Mouse (Mus musculus) lung, embryonic 14.5 days (tissue): ENCODE measurements around the gene Fgfrl1. TPM values are rescaled to one million over a fixed set of nuclear protein-coding genes. Genes with fewer than 3 reads are reported as not detected.

Source experiments
- ATAC-seq: fragments of 200-750 bp; cut with Nextera tagmentation; 2 replicates; pipeline ENCODE4 v1.8.0; 2017; ENCODE audit warnings: mild to moderate bottlenecking, moderate TSS enrichment, moderate library complexity; ENCODE audit not compliant: insufficient read depth
- DNase-seq: peaks from one replicate; pipeline ENCODE4 v3.0.0-alpha.2; 2015
- H3K27ac ChIP-seq: fragments of 300-500 bp; sonication (generic); 2 replicates; pipeline ENCODE4 v1.5.1; 2014; ENCODE audit warnings: low read depth, mild to moderate bottlenecking, moderate library complexity
- H3K27me3 ChIP-seq: fragments of 300-500 bp; sonication (generic); 2 replicates; pipeline ENCODE4 v1.6.1; 2014; ENCODE audit warnings: low read length, control low read depth; ENCODE audit not compliant: insufficient read depth
- H3K36me3 ChIP-seq: fragments of 300-500 bp; sonication (generic); 2 replicates; pipeline ENCODE4 v1.6.1; 2014; ENCODE audit warnings: control low read depth; ENCODE audit not compliant: insufficient read depth
- H3K4me1 ChIP-seq: fragments of 300-500 bp; sonication (generic); 2 replicates; pipeline ENCODE4 v1.6.1; 2014; ENCODE audit warnings: antibody characterized with exemption, control low read depth; ENCODE audit not compliant: insufficient read depth
- H3K4me2 ChIP-seq: fragments of 300-500 bp; sonication (generic); 2 replicates; pipeline ENCODE4 v1.6.1; 2014; ENCODE audit warnings: mild to moderate bottlenecking
- H3K4me3 ChIP-seq: fragments of 300-500 bp; sonication (generic); 2 replicates; pipeline ENCODE4 v1.5.1; 2014; ENCODE audit warnings: low read depth, low read length
- H3K9ac ChIP-seq: fragments of 300-500 bp; sonication (generic); 2 replicates; pipeline ENCODE4 v1.6.1; 2014
- H3K9me3 ChIP-seq: fragments of 300-500 bp; sonication (generic); 2 replicates; pipeline ENCODE4 v1.6.1; 2016; ENCODE audit warnings: low read depth, low read length, control low read depth
- CTCF ChIP-seq: IDR thresholded peaks from 2 replicates; pipeline ENCODE4 v1.5.1; 2016; ENCODE audit warnings: antibody characterized with exemption, low read depth
- WGBS: fragments of 180-500 bp; shearing (Covaris S2); extraction: QIAGEN DNeasy Blood & Tissue Kit; methylation state at CpG from one replicate; pipeline ENCODE4 v1.1.7; 2014; 5-methylcytosine and 5-hydroxymethylcytosine counted together
- polyA plus RNA-seq: library from polyadenylated mRNA; unstranded; fragments of >200 nt; fragmentation: Nextera tagmentation; extraction: Ambion mirVana; gene quantifications from 2 replicates; pipeline ENCODE4 v1.2.1, GENCODE M21; 2014

Gene Fgfrl1
- polyA plus RNA-seq, 1 experiment from 2014 or later = 47.5 TPM

DNA sequence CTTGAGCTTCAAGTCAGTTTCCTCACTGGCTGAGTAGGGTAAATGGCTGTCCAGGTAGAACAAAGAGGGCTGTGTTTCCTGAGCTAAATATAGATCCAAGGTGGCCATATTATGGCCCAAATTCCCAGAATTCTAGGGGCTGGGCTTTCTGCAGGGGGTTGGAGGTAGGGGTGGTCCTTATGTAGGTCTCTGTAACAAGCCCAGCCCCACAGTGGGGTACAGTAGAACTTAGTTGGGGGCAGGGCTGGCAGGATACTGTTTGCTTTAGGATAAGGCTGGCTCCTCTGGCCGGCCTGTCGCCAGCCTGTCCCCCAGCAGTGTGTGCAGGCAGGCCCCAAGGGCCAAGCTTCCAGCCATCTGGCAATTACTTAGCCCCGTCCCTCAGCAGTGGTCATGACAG lies 8.2 kb downstream of the Fgfrl1 start:
- Histone ChIP-seq H3K27me3 (no peaks in the 10 kb centered on the region), H3K9ac (no peak overlapping the region), H3K36me3 (peaks cover 18% of the 10 kb centered on the region; the same call in 1 of the 2 replicates), H3K27ac (peak overlapping the region; percentile 85), H3K4me2 (peak overlapping the region; percentile 30), H3K4me3 (no peak overlapping the region), H3K9me3 (no peaks in the 10 kb centered on the region), H3K4me1 (peaks cover 14% of the 10 kb centered on the region)
- no peak for TF ChIP-seq CTCF
- WGBS = 19% methylated on average over 3 of the region's 3 CpGs
- DNase-seq (peak; percentile 59), ATAC-seq (peak; percentile 69)

- TF ChIP-seq CTCF = no peak
- Histone ChIP-seq H3K4me1 (peaks cover 10% of the 10 kb centered on the region), H3K9me3 (no peaks in the 10 kb centered on the region), H3K9ac (no peak overlapping the region), H3K36me3 (peaks cover 27% of the 10 kb centered on the region), H3K27me3 (no peaks in the 10 kb centered on the region), H3K4me3 (no peak overlapping the region), H3K27ac (peak overlapping the region; percentile 85), H3K4me2 (no peak overlapping the region)
- no peak for DNase-seq
- ATAC-seq = no peak
- 75% methylated on average over 10 of the region's 10 CpGs for WGBS
Measured at GRCm38 (mm10) chr5:108701341-108702021, 9.3 kb downstream of the Fgfrl1 start.

DNA sequence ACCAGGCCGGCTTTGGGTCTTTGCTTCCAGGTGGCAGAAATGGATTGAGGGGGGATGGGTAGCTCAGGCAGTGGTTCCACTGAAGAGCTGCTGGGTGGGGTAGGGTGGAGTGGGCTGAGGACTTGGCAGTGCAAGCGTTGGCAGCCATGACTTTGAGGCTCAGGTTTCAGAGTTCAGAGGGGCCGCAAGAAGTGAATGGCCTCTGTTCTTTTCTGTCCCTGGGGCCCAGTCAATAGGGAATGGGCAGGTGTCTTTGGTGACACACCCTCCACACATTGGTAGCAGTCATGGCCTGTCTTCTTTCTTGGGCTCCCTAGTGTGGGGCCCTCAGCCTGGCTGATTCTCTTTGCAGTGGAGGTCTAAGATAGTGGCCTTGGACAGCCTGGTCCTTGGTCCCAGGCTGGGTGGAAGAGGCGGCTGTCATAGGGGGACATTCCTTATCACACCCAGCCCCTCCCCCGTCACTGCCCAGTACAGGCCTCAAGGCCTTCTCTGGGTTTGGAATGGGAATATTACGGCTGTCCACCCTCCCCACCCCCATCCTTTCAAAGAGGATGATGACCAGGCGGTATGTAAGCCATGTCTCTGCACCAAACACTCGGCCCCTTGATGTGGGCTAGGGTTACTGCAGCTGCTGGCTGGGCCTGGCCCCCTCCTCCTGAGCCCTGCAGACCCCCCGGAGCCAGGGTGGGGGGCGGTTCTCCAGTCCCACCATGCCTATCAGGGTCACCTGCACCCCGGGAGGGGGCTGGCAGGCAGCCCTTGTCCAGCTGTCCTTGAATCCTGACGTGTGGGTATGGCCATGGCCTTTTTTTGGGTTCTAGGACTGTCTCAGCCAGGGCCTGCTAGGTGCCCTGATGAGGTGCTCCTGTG lies 11.8 kb downstream of the Fgfrl1 start:
- H3K27me3 ChIP-seq = no peaks in the 10 kb centered on the region
- no peak for TF ChIP-seq CTCF
- H3K9me3 ChIP-seq = no peaks in the 10 kb centered on the region
- H3K4me3 ChIP-seq = no peak overlapping the region
- peaks cover 38% of the 10 kb centered on the region for H3K36me3 ChIP-seq
- peaks cover 5% of the 10 kb centered on the region; the same call in 1 of the 2 replicates for H3K4me1 ChIP-seq
- whole genome bisulfite sequencing = 67% methylated on average over 12 of the region's 12 CpGs
- H3K9ac ChIP-seq = no peak overlapping the region; the same call in 1 of the 2 replicates
- no peak overlapping the region for H3K4me2 ChIP-seq
- ATAC-seq (peak; percentile 21), DNase-seq (peak; percentile 40)
- H3K27ac ChIP-seq = no peak overlapping the region

DNA sequence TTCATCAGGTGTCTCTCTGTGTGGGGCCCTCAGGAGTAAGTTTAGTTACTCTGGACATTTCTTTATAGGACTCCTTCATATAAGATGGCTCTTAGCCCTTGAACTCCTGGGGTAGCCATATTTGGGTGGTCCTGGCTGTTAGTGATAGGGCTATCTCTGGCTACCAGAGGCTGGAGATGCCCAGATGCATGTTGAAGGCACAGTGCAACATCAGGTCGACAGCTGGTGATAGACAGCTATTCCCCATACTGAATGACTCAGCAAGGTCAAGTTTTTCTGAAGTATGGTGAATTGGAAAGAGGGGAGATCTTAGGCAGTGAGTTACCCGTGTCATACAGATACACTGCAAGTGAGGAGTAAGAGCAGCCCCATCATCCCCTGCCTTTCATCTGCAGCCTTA lies 15.6 kb downstream of the Fgfrl1 start:
- TF ChIP-seq CTCF = no peak
- H3K9me3 ChIP-seq = no peaks in the 10 kb centered on the region
- ATAC-seq (no peak), DNase-seq (no peak)
- no peak overlapping the region for H3K4me3 ChIP-seq
- H3K4me2 ChIP-seq = no peak overlapping the region
- no peak overlapping the region for H3K27ac ChIP-seq
- WGBS = 77% methylated on average over 2 of the region's 2 CpGs
- no peaks in the 10 kb centered on the region for H3K27me3 ChIP-seq
- H3K4me1 ChIP-seq = no peaks in the 10 kb centered on the region
- no peak overlapping the region for H3K9ac ChIP-seq
- peaks cover 38% of the 10 kb centered on the region for H3K36me3 ChIP-seq

- Histone ChIP-seq H3K4me1 (no peaks in the 10 kb centered on the region), H3K27me3 (no peaks in the 10 kb centered on the region), H3K4me2 (no peak overlapping the region), H3K27ac (no peak overlapping the region), H3K9me3 (no peaks in the 10 kb centered on the region), H3K36me3 (peaks cover 32% of the 10 kb centered on the region), H3K9ac (no peak overlapping the region), H3K4me3 (no peak overlapping the region)
- DNase-seq (no peak), ATAC-seq (no peak)
- 88% methylated on average over 1 of the region's 1 CpGs for WGBS
- TF ChIP-seq CTCF = no peak
Measured at GRCm38 (mm10) chr5:108708419-108708818, 16.2 kb downstream of the Fgfrl1 start.

DNA sequence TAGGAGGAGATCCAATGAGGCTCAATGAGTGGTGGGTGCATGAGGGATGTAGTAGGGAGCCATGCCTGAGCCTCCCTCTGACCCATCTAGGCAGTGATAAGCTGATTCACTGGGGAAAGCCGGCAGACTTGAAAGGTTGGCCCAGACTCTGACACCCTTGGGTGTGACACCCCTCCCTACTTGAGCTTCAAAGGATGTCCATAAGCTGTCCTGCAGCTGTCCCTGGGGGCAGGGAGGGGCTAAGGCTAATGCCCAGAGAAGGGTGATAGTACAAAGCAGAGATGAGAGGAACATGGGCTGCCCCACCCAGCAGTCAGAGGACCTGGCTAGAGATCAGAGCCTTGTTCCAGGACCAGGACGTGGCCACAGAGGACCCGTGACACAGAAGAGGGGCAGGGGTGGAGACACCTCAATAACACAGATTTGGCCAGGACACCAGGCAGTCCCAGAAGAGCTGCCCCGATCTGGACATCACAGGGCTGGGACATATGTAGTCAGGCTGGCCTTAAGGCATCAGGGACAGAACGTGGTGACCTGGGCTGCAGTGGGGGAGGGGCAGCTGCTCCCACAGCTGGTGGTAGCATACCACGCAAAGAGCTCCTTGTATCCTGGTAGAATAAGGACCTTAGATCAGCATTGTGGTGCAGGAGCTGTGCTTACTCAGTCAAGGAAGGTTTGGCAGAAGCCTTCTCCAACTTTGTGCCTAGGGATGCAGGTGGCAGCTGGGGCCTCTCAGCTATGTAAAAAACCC lies 17.0 kb downstream of the Fgfrl1 start:
- TF ChIP-seq CTCF = no peak
- 48% methylated on average over 6 of the region's 6 CpGs for whole genome bisulfite sequencing
- H3K9ac ChIP-seq = no peak overlapping the region
- H3K4me1 ChIP-seq = no peaks in the 10 kb centered on the region
- H3K27ac ChIP-seq = no peak overlapping the region
- DNase-seq (no peak), ATAC-seq (peak; percentile 18; the same call in 1 of the 2 replicates)
- no peak overlapping the region for H3K4me3 ChIP-seq
- H3K4me2 ChIP-seq = no peak overlapping the region
- H3K9me3 ChIP-seq = no peaks in the 10 kb centered on the region
- H3K27me3 ChIP-seq = no peaks in the 10 kb centered on the region
- peaks cover 31% of the 10 kb centered on the region for H3K36me3 ChIP-seq
